Mouse (Mus musculus): ENCODE results near the gene Ctsl. TPM values are rescaled to one million over a fixed set of nuclear protein-coding genes. Genes with fewer than 3 reads are reported as not detected.

The Ctsl gene
- polyA plus RNA-seq (2017; shearing (Covaris generic)), result 10 to 100 TPM in 1 of 2 experiments, 1 to 10 TPM in 1; 3.3 to 15.5 TPM

GRCm38 (mm10) chr13:64370173-64370940 is at the start of gene Ctsl:
TSS of gene Ctsl (minus strand) at chr13:64370890.

GRCm38 (mm10) chr13:64312024-64312915 is 58.4 kb downstream of the Ctsl start, which contains the start of gene Aaed1:
TSS of gene Aaed1 (minus strand) at chr13:64312710.

Other genes with a start within 250 kb of the Ctsl start
- 10 to 100 TPM; 22.7 to 37.4 TPM for gene Slc35d2, start 241.5 kb downstream of the Ctsl start, polyA plus RNA-seq (2017; shearing (Covaris generic))
- 10 to 100 TPM; 10.8 to 13.4 TPM for gene Zfp367, start 217.7 kb downstream of the Ctsl start, polyA plus RNA-seq (2017; shearing (Covaris generic))
- gene Habp4, start 209.1 kb downstream of the Ctsl start, polyA plus RNA-seq (2017; shearing (Covaris generic)), result 10 to 100 TPM; 30.0 to 38.0 TPM
- 10 to 100 TPM in 1 of 2 experiments, 1 to 10 TPM in 1; 4.6 to 13.2 TPM for gene Cdc14b, start 95.6 kb downstream of the Ctsl start, polyA plus RNA-seq (2017; shearing (Covaris generic))
- gene Aaed1, start 58.2 kb downstream of the Ctsl start, polyA plus RNA-seq (2017; shearing (Covaris generic)), result 10 to 100 TPM; 20.9 to 34.5 TPM
- gene Cdk20, start 61.4 kb upstream of the Ctsl start, polyA plus RNA-seq (2017; shearing (Covaris generic)), result 1 to 10 TPM; 2.1 to 4.5 TPM
- gene Fam240b, start 126.9 kb upstream of the Ctsl start, polyA plus RNA-seq (2017; shearing (Covaris generic)), result not detected

Data from activated CD4-positive, CD25-positive, alpha-beta regulatory T cell (primary cell).